Mouse (Mus musculus) erythroblast, embryonic 14.5 days (primary cell): ENCODE measurements around the gene Gm10775. TPM values are rescaled to one million over a fixed set of nuclear protein-coding genes. Genes with fewer than 3 reads are reported as not detected.

Experiments
- H3K27me3 ChIP-seq: 2 replicates; pipeline ENCODE4 v1.6.1; 2012; ENCODE audit warnings: inconsistent platforms; ENCODE audit not compliant: control insufficient read depth
- H3K36me3 ChIP-seq: 2 replicates; pipeline ENCODE4 v1.6.1; 2012; ENCODE audit warnings: mild to moderate bottlenecking, inconsistent platforms; ENCODE audit not compliant: control insufficient read depth
- H3K4me1 ChIP-seq: 2 replicates; pipeline ENCODE4 v1.6.1; 2012; ENCODE audit warnings: inconsistent platforms; ENCODE audit not compliant: control insufficient read depth
- H3K4me3 ChIP-seq: replicated peaks from 2 replicates; pipeline ENCODE3; 2012; ENCODE audit warnings: moderate library complexity, mild to moderate bottlenecking, inconsistent platforms
- H3K9me3 ChIP-seq: 2 replicates; pipeline ENCODE4 v1.6.1; 2012; ENCODE audit warnings: low read length, inconsistent platforms, mixed read lengths; ENCODE audit not compliant: control insufficient read depth
- GATA1 ChIP-seq: IDR thresholded peaks from 2 replicates; pipeline ENCODE4 v1.6.1; 2012; ENCODE audit warnings: low read length, inconsistent platforms, mixed read lengths
- TAL1 ChIP-seq: IDR thresholded peaks from 3 replicates; pipeline ENCODE4 v1.6.1; 2012; ENCODE audit warnings: low read length, inconsistent platforms, mixed read lengths
- polyA plus RNA-seq: library from polyadenylated mRNA; stranded (reverse); fragments of >175 nt; gene quantifications from 2 replicates; pipeline ENCODE4 v1.2.3, GENCODE M21; 2012

Gm10775 gene
- 0.07 TPM in 1 of 2 replicates, not detected in the other for polyA plus RNA-seq

GRCm38 (mm10) chr13:65259239-65259638 lies at the start of gene Gm10775:
Gene Gm10775, plus strand, starts transcription at chr13:65259539.
- TF ChIP-seq GATA1: no peak
- TF ChIP-seq TAL1: no peak
- no peaks in the 10 kb centered on the region for H3K4me1 ChIP-seq
- H3K27me3 ChIP-seq: peaks cover 26% of the 10 kb centered on the region
- H3K36me3 ChIP-seq: peaks cover 5% of the 10 kb centered on the region
- no peak within 1 kb of the TSS for H3K4me3 ChIP-seq
- H3K9me3 ChIP-seq: peaks cover 70% of the 10 kb centered on the region

DNA sequence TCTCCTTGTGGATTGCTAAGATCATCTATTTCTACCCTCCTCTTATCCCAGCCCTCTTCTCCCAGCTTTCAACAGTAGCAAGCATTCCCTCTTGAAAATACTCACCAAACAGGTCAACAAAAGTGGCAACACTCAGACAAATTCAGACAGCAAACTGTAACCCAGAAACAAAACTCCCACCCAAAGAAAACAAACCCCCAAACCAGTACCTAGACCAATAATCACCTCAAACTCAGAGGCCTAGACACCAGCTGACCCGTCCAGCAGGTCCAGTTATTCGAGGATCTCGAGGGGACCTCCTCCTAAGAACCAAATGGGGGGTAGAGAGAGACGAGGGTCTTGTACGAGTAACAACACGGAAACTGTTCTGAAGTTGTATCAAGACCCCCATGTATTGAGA lies 33.4 kb upstream of the Gm10775 start:
- H3K9me3 ChIP-seq: no peaks in the 10 kb centered on the region
- TF ChIP-seq TAL1 (no peak), GATA1 (no peak)
- no peaks in the 10 kb centered on the region for H3K27me3 ChIP-seq
- no peak overlapping the region for H3K4me3 ChIP-seq
- no peaks in the 10 kb centered on the region for H3K36me3 ChIP-seq
- H3K4me1 ChIP-seq: no peaks in the 10 kb centered on the region

DNA sequence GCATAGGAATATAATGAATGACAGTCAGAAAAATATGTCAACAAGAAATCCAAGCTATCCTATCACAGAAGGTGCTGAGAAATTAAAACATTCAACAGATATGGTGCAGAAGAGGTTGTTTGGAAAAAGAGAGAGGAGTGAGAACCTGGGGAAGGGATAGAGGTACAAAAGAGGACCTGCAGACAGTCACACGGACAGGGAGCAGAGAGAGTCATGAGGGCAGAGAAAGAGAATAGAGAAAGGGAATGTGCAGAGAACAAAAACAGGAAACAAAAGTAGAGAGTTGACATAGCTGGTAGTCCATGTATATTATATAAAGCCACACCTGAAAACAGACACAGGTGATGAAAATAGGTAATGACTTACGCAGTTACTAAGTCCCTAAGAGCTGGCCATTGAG lies 32.7 kb upstream of the Gm10775 start:
- H3K4me3 ChIP-seq: no peak overlapping the region
- no peaks in the 10 kb centered on the region for H3K36me3 ChIP-seq
- TF ChIP-seq TAL1: no peak
- TF ChIP-seq GATA1: no peak
- no peaks in the 10 kb centered on the region for H3K9me3 ChIP-seq
- H3K27me3 ChIP-seq: no peaks in the 10 kb centered on the region
- H3K4me1 ChIP-seq: no peaks in the 10 kb centered on the region

DNA sequence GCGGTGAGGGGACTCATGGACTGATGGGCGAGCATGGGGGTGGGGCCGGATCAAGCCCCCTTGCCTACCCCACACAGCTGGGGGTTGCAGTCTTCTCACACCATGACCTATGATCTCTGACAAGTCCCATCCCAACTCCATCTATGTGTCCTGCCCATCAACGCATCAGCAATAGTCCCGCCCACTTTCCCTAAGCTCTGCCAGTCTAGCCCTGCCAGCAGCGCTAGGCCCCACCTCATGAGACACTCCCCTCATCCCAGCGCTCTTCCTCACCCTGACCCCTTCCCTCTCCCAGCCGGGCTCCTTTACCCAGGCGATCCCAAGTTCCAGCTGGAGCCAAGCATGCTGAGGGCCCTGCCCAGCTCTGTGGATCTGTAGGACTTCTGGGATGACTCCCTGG lies 22.1 kb upstream of the Gm10775 start:
- Histone ChIP-seq H3K36me3 (no peaks in the 10 kb centered on the region; the same call in 1 of the 2 replicates), H3K4me3 (no peak overlapping the region), H3K9me3 (peaks cover 8% of the 10 kb centered on the region), H3K4me1 (peaks cover 23% of the 10 kb centered on the region), H3K27me3 (no peaks in the 10 kb centered on the region)
- TF ChIP-seq GATA1: no peak

- Histone ChIP-seq H3K27me3 (no peaks in the 10 kb centered on the region), H3K4me1 (peaks cover 30% of the 10 kb centered on the region), H3K4me3 (peak overlapping the region; percentile 99), H3K36me3 (peaks cover 15% of the 10 kb centered on the region), H3K9me3 (peaks cover 10% of the 10 kb centered on the region)
- TF ChIP-seq TAL1: no peak
- no peak for TF ChIP-seq GATA1
Measured at GRCm38 (mm10) chr13:65240509-65241098, 18.7 kb upstream of the Gm10775 start.

DNA sequence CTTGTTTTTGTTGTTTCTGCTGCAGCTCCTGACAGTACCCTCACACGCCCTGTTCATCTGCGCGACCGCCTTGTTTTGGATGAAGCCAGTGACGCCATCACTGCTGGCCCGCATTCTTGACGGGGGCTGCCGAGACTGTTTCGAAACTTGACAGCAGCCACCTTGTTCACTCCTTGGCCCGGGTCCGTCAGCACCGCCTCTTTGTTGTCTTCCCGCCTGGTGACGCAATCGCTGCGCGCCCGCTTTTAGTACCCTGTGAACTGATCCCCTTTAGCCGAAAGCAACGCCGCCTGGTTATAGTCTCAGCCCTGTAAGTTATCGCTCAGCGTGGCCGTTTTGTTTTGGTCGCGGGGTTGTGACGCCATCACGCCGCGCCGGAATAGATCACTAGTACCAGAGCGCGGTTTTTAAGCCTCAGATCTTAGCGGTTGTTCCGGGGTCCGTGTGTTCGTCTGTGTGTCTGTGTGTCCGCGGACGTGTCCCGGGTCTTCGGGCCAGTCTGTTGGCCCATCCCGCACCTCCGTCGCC lies 18.2 kb upstream of the Gm10775 start:
- H3K36me3 ChIP-seq: peaks cover 21% of the 10 kb centered on the region
- H3K9me3 ChIP-seq: peaks cover 16% of the 10 kb centered on the region
- TF ChIP-seq TAL1: no peak
- TF ChIP-seq GATA1: 0 out of 2 replicates have a peak, but pooled peaks have one; percentile 9
- no peaks in the 10 kb centered on the region for H3K27me3 ChIP-seq
- H3K4me3 ChIP-seq: peak overlapping the region; percentile 99
- H3K4me1 ChIP-seq: peaks cover 30% of the 10 kb centered on the region

DNA sequence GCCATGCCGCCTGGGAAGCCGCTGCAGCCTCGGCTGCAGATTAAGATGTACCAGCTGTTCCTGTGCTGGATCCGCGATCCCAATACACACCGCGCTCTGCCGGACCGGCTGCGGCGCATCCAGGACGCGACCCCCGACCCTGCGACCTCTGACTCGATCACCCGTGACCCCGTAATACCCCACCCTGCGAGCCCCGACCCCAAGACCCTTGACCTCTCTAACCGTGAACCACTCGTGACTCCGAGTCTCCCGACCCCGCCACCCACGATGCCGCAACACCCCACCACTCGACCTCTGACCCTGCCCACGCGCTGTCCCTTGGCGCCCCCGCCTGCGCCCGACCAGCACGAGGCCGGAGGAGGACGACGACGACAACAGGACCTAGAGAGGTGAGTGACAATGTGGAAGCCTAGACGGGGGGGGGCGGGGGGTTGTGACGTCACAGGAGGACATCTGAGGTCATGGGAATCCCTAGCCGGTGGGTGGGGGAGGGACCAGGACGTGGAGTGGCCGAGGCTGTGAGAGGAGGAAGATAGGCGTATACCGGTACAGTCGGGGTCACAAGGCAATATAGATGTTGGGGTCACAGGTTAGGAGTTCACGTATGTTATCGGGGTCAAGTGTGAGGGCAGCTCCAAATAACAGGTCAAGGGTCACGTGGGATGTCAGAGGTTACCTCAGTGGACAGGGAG lies 17.6 kb upstream of the Gm10775 start:
- TF ChIP-seq GATA1: no peak
- no peak for TF ChIP-seq TAL1
- H3K27me3 ChIP-seq: no peaks in the 10 kb centered on the region
- peaks cover 14% of the 10 kb centered on the region for H3K9me3 ChIP-seq
- peaks cover 30% of the 10 kb centered on the region for H3K4me1 ChIP-seq
- peak overlapping the region; percentile 99 for H3K4me3 ChIP-seq
- H3K36me3 ChIP-seq: peaks cover 21% of the 10 kb centered on the region

GRCm38 (mm10) chr13:65242319-65242787 lies 17.0 kb upstream of the Gm10775 start:
- Histone ChIP-seq H3K4me3 (peak overlapping the region; percentile 99), H3K36me3 (peaks cover 25% of the 10 kb centered on the region), H3K9me3 (peaks cover 9% of the 10 kb centered on the region), H3K4me1 (peaks cover 30% of the 10 kb centered on the region), H3K27me3 (no peaks in the 10 kb centered on the region)
- TF ChIP-seq TAL1 (no peak), GATA1 (no peak)

GRCm38 (mm10) chr13:65243273-65243672 lies 16.1 kb upstream of the Gm10775 start:
- Histone ChIP-seq H3K4me3 (no peak overlapping the region), H3K4me1 (peaks cover 30% of the 10 kb centered on the region), H3K36me3 (peaks cover 33% of the 10 kb centered on the region), H3K9me3 (peaks cover 11% of the 10 kb centered on the region), H3K27me3 (no peaks in the 10 kb centered on the region)
- TF ChIP-seq TAL1 (no peak), GATA1 (no peak)
